Mouse (Mus musculus): ENCODE measurements around the gene Foxp1. TPM values are rescaled to one million over a fixed set of nuclear protein-coding genes. Genes with fewer than 3 reads are reported as not detected.

The Foxp1 gene
- polyA plus RNA-seq, 1 experiment from 2014 or later: 70.4 TPM

- Histone ChIP-seq H3K36me3 (peaks cover 34% of the 10 kb centered on the region), H3K9ac (replicated peaks) (no peak overlapping the region), H3K27me3 (no peaks in the 10 kb centered on the region), H3K4me2 (replicated peaks) (no peak overlapping the region), H3K4me3 (replicated peaks) (no peak overlapping the region), H3K27ac (no peak overlapping the region), H3K4me1 (replicated peaks) (peaks cover 22% of the 10 kb centered on the region), H3K9me3 (no peaks in the 10 kb centered on the region)
- no peak for ATAC-seq
- WGBS: 89% methylated on average over 8 of the region's 8 CpGs
Measured at GRCm38 (mm10) chr6:98931881-98932540, 590.5 kb downstream of the Foxp1 start.

- H3K36me3 ChIP-seq: peaks cover 34% of the 10 kb centered on the region
- no peak overlapping the region for H3K4me2 ChIP-seq (replicated peaks)
- no peaks in the 10 kb centered on the region for H3K27me3 ChIP-seq
- peaks cover 16% of the 10 kb centered on the region for H3K4me1 ChIP-seq (replicated peaks)
- no peak overlapping the region for H3K9ac ChIP-seq (replicated peaks)
- H3K4me3 ChIP-seq (replicated peaks): no peak overlapping the region
- no peak for ATAC-seq
- H3K27ac ChIP-seq: no peak overlapping the region
- 63% methylated on average over 15 of the region's 15 CpGs for WGBS
- no peaks in the 10 kb centered on the region for H3K9me3 ChIP-seq
Measured at GRCm38 (mm10) chr6:98930652-98931300, 591.7 kb downstream of the Foxp1 start.

GRCm38 (mm10) chr6:98928365-98928764 lies 594.2 kb downstream of the Foxp1 start:
- H3K4me3 ChIP-seq (replicated peaks): no peak overlapping the region
- H3K36me3 ChIP-seq: peaks cover 16% of the 10 kb centered on the region; the same call in 1 of the 2 replicates
- WGBS: 72% methylated on average over 8 of the region's 8 CpGs
- no peak overlapping the region for H3K4me2 ChIP-seq (replicated peaks)
- no peak for ATAC-seq
- H3K27ac ChIP-seq: no peak overlapping the region
- H3K9me3 ChIP-seq: no peaks in the 10 kb centered on the region
- H3K4me1 ChIP-seq (replicated peaks): peaks cover 14% of the 10 kb centered on the region
- H3K9ac ChIP-seq (replicated peaks): no peak overlapping the region
- H3K27me3 ChIP-seq: no peaks in the 10 kb centered on the region

DNA sequence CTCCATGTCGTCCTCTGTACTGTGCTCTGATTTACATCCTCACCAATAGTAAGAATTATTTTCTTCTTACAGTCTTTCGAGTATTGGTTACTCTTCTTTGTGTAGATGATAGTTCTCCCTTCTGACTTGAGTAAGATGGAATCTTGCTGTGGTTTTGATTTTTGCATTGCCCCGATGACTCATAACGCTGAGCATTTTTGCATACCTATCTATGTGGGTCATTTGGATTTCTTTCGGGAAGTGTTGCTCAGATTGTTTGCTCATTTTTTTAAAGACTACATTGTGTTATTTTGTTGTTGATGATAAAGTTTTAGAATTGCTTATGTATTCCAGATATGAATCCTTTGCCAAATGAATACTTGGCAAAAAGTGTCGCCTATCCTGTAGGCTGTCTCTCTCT lies 621.3 kb downstream of the Foxp1 start:
- Histone ChIP-seq H3K27me3 (no peaks in the 10 kb centered on the region), H3K4me2 (replicated peaks) (no peak overlapping the region), H3K9me3 (no peaks in the 10 kb centered on the region), H3K4me3 (replicated peaks) (no peak overlapping the region), H3K9ac (replicated peaks) (no peak overlapping the region), H3K4me1 (replicated peaks) (no peaks in the 10 kb centered on the region), H3K36me3 (no peaks in the 10 kb centered on the region), H3K27ac (no peak overlapping the region)
- 93% methylated on average over 6 of the region's 6 CpGs for WGBS
- no peak for ATAC-seq

- Histone ChIP-seq H3K4me2 (replicated peaks) (no peak overlapping the region), H3K9me3 (no peaks in the 10 kb centered on the region), H3K27me3 (no peaks in the 10 kb centered on the region), H3K9ac (replicated peaks) (no peak overlapping the region), H3K4me1 (replicated peaks) (no peaks in the 10 kb centered on the region), H3K27ac (no peak overlapping the region), H3K4me3 (replicated peaks) (no peak overlapping the region), H3K36me3 (no peaks in the 10 kb centered on the region)
- ATAC-seq: no peak
- 71% methylated on average over 1 of the region's 1 CpGs for WGBS
Measured at GRCm38 (mm10) chr6:98878208-98878607, 644.3 kb downstream of the Foxp1 start.

DNA sequence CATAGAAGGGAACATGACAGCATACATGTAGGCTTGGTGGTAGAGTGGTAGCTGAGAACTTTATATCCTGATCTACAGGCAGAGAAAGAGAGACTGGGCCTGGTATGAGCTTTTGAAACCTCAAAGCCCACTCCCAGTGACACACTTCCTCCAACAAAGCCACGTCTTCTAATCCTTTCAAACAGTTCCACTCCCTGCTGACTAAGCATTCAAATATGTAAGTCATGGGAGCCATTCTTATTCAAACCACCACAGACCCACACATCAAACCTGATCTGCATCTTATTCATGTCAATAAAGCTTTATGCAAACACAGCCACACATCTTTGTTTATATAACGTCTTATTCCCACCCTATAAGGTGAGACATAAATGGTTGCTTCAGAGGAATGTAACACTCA lies 646.1 kb downstream of the Foxp1 start:
- Histone ChIP-seq H3K4me1 (replicated peaks) (no peaks in the 10 kb centered on the region), H3K27me3 (no peaks in the 10 kb centered on the region), H3K9ac (replicated peaks) (no peak overlapping the region), H3K9me3 (no peaks in the 10 kb centered on the region), H3K4me3 (replicated peaks) (no peak overlapping the region), H3K4me2 (replicated peaks) (no peak overlapping the region), H3K27ac (no peak overlapping the region), H3K36me3 (no peaks in the 10 kb centered on the region)
- ATAC-seq: no peak
- 42% methylated on average over 2 of the region's 2 CpGs for whole genome bisulfite sequencing

Small RNA genes lying within 50 kb of the gene (microRNA-seq; reads per million reads assigned to microRNA genes)
- gene Gm22328: not detected
- not detected for gene Gm49348

Other genes starting within 250 kb of the Foxp1 start
- 8.8 and 9.8 TPM in 2 replicates for gene Eif4e3, start 144.1 kb upstream of the Foxp1 start, polyA plus RNA-seq (2015; fragmentation: Nextera tagmentation; extraction: Ambion mirVana)
- gene Gm20696, start 144.1 kb upstream of the Foxp1 start, polyA plus RNA-seq (2015; fragmentation: Nextera tagmentation; extraction: Ambion mirVana): 3.2 and 3.6 TPM in 2 replicates
- gene Gpr27, start 170.0 kb upstream of the Foxp1 start, polyA plus RNA-seq (2015; fragmentation: Nextera tagmentation; extraction: Ambion mirVana): 8.4 and 9.0 TPM in 2 replicates
- gene Prok2, start 203.7 kb upstream of the Foxp1 start, polyA plus RNA-seq (2015; fragmentation: Nextera tagmentation; extraction: Ambion mirVana): 0.32 and 0.39 TPM in 2 replicates